Mouse (Mus musculus): ENCODE measurements at regions not wholly inside any gene's neighbourhood (a gene's known extent, or its start where the extent isn't known, plus 50 kb on each side); places are given as distances from the start of the nearest gene placed in this dataset.

DNA sequence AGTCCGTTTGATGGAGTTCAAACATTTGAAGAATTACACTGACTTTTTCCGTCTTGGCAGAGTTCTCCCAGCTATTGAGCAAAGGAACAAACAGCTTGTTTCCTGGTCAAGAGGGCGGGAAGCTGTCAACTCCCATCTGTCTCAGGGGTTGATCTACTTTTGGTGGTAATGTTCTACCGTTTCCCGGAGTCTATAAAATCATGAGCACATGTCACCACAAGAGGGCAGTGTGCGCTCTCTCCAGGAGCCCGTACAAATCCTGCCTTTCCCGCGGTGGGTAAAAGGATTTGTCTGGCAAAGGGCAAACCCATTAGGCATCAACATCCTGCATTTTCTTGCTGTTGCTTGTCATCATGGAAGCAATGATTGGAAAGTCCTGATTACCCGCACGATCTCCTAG, 106.1 kb upstream of the Zfp64 start:
- Histone ChIP-seq H3K9me3 (replicated peaks) (peaks cover 90% of the 10 kb centered on the region), H3K4me1 (ENCODE audit: insufficient read depth, low read depth, low read length) (no peaks in the 10 kb centered on the region), H3K36me3 (replicated peaks) (no peaks in the 10 kb centered on the region), H3K4me3 (ENCODE audit: low read depth, low read length) (no peak overlapping the region), H3K27me3 (ENCODE audit: insufficient read depth, low read length) (no peaks in the 10 kb centered on the region)
- DNase-seq (ENCODE audit: low spot score) (no peak), ATAC-seq (ENCODE audit: extremely low read depth, insufficient number of reproducible peaks, low FRiP score, poor library complexity, severe bottlenecking) (no peak)
- no peak for TF ChIP-seq GATA2 (IDR thresholded peaks at IDR 0.05; ENCODE audit: borderline replicate concordance, low read depth, low read length)
- TF ChIP-seq TAL1 (conservative IDR thresholded peaks at IDR 0.05; ENCODE audit: low read depth, low read length), result no peak
- no peak for TF ChIP-seq GATA1 (IDR thresholded peaks at IDR 0.05; ENCODE audit: borderline replicate concordance, low read length)
- no peak for TF ChIP-seq POLR2AphosphoS5 (IDR thresholded peaks at IDR 0.05; ENCODE audit: insufficient replicate concordance, low read depth, low read length)
- no peak for TF ChIP-seq CTCF (IDR thresholded peaks at IDR 0.05; ENCODE audit: low read depth, low read length)

GRCm38 (mm10) chr2:169060495-169060894, 105.1 kb upstream of the Zfp64 start:
- H3K4me3 ChIP-seq (ENCODE audit: low read depth, low read length), result no peak overlapping the region
- H3K4me1 ChIP-seq (ENCODE audit: insufficient read depth, low read depth, low read length), result no peaks in the 10 kb centered on the region
- peaks cover 90% of the 10 kb centered on the region for H3K9me3 ChIP-seq (replicated peaks)
- no peaks in the 10 kb centered on the region for H3K27me3 ChIP-seq (ENCODE audit: insufficient read depth, low read length)
- ATAC-seq (ENCODE audit: extremely low read depth, insufficient number of reproducible peaks, low FRiP score, poor library complexity, severe bottlenecking) (no peak), DNase-seq (ENCODE audit: low spot score) (no peak)
- H3K36me3 ChIP-seq (replicated peaks), result no peaks in the 10 kb centered on the region
- no peak for TF ChIP-seq TAL1 (conservative IDR thresholded peaks at IDR 0.05; ENCODE audit: low read depth, low read length)
- no peak for TF ChIP-seq POLR2AphosphoS5 (IDR thresholded peaks at IDR 0.05; ENCODE audit: insufficient replicate concordance, low read depth, low read length)
- no peak for TF ChIP-seq GATA2 (IDR thresholded peaks at IDR 0.05; ENCODE audit: borderline replicate concordance, low read depth, low read length)

- H3K27me3 ChIP-seq (ENCODE audit: insufficient read depth, low read length), result no peaks in the 10 kb centered on the region
- peaks cover 81% of the 10 kb centered on the region for H3K9me3 ChIP-seq (replicated peaks)
- no peak for ATAC-seq (ENCODE audit: extremely low read depth, insufficient number of reproducible peaks, low FRiP score, poor library complexity, severe bottlenecking)
- H3K4me1 ChIP-seq (ENCODE audit: insufficient read depth, low read depth, low read length), result no peaks in the 10 kb centered on the region
- H3K36me3 ChIP-seq (replicated peaks), result no peaks in the 10 kb centered on the region
- H3K4me3 ChIP-seq (ENCODE audit: low read depth, low read length), result no peak overlapping the region
- no peak for DNase-seq (ENCODE audit: low spot score)
- TF ChIP-seq POLR2AphosphoS5 (IDR thresholded peaks at IDR 0.05; ENCODE audit: insufficient replicate concordance, low read depth, low read length) (no peak), CTCF (IDR thresholded peaks at IDR 0.05; ENCODE audit: low read depth, low read length) (0 out of 2 replicates have a peak, but pooled peaks have one; percentile 9)
Observed at GRCm38 (mm10) chr2:169057831-169058230, 102.4 kb upstream of the Zfp64 start.

DNA sequence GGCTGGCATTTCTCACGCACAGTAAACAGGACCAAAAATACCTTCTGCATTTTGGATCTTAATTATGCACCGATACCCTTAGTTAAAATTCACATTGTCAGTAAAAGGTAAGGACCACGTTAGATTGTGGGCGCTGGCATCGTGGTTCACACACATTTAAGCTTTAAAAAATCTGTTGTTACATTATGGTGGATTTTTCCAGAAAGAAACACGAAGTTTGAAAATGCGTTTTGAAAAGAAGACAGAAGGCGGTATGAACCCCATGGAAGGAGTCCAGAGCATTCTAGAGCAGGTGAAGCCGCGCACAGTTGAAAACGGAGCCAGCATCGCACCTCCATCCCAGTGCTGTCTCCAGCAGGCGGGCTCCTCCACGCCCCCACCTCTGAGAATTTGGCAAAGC, 94.6 kb upstream of the Zfp64 start:
- no peak for DNase-seq (ENCODE audit: low spot score)
- Histone ChIP-seq H3K4me3 (ENCODE audit: low read depth, low read length) (no peak overlapping the region), H3K4me1 (ENCODE audit: insufficient read depth, low read depth, low read length) (no peaks in the 10 kb centered on the region), H3K36me3 (replicated peaks) (no peaks in the 10 kb centered on the region), H3K27me3 (ENCODE audit: insufficient read depth, low read length) (no peaks in the 10 kb centered on the region), H3K9me3 (replicated peaks) (peaks cover 70% of the 10 kb centered on the region)
- TF ChIP-seq TAL1 (conservative IDR thresholded peaks at IDR 0.05; ENCODE audit: low read depth, low read length), result no peak
- TF ChIP-seq GATA1 (IDR thresholded peaks at IDR 0.05; ENCODE audit: borderline replicate concordance, low read length), result no peak
- no peak for TF ChIP-seq GATA2 (IDR thresholded peaks at IDR 0.05; ENCODE audit: borderline replicate concordance, low read depth, low read length)
- TF ChIP-seq POLR2AphosphoS5 (IDR thresholded peaks at IDR 0.05; ENCODE audit: insufficient replicate concordance, low read depth, low read length), result no peak
- ATAC-seq (ENCODE audit: extremely low read depth, insufficient number of reproducible peaks, low FRiP score, poor library complexity, severe bottlenecking), result no peak

DNA sequence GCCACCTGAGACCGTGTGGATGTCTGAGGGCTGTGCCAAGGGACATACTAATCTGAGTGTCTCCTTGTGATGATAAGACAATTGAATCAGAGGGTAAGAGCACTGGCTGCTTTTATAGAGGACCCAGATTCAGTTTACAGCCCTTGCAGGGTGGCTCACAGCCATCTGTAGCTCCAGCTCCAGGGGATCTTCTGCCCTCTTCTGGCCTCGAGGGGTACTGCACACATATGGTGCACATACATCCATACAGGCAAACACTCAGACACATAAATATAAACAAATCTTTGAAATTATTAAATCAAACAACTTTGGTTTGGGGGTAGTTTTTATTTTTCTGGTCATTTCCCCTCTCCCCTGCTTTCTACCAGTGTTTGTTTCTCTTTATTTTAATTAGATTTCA, 86.4 kb upstream of the Zfp64 start:
- Histone ChIP-seq H3K4me1 (ENCODE audit: insufficient read depth, low read depth, low read length) (no peaks in the 10 kb centered on the region), H3K36me3 (replicated peaks) (no peaks in the 10 kb centered on the region), H3K9me3 (replicated peaks) (peaks cover 56% of the 10 kb centered on the region), H3K27me3 (ENCODE audit: insufficient read depth, low read length) (no peaks in the 10 kb centered on the region), H3K4me3 (ENCODE audit: low read depth, low read length) (no peak overlapping the region)
- no peak for TF ChIP-seq POLR2AphosphoS5 (IDR thresholded peaks at IDR 0.05; ENCODE audit: insufficient replicate concordance, low read depth, low read length)
- TF ChIP-seq TAL1 (conservative IDR thresholded peaks at IDR 0.05; ENCODE audit: low read depth, low read length), result no peak
- no peak for TF ChIP-seq CTCF (IDR thresholded peaks at IDR 0.05; ENCODE audit: low read depth, low read length)
- TF ChIP-seq GATA2 (IDR thresholded peaks at IDR 0.05; ENCODE audit: borderline replicate concordance, low read depth, low read length), result no peak
- TF ChIP-seq GATA1 (IDR thresholded peaks at IDR 0.05; ENCODE audit: borderline replicate concordance, low read length), result no peak
- ATAC-seq (ENCODE audit: extremely low read depth, insufficient number of reproducible peaks, low FRiP score, poor library complexity, severe bottlenecking) (no peak), DNase-seq (ENCODE audit: low spot score) (no peak)

DNA sequence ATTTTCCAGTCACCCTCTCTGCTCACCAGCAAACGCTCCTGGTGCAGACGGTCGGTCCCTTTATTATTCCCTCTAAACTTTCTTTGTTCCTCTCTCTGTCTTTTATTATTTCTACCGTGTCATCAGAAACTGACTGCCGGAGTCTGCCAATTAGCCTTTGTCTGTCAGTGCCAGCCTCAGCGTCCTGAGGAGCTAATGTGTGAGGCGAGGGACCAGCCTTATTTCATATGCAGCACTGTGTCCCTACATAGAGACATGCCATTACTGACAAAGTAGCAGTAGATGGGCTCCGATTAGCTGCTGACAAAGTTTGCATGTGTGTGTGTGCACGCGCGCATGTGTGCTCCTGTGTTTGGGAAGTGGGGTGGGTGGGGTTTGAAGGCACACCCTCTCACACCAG, 82.6 kb upstream of the Zfp64 start:
- Histone ChIP-seq H3K9me3 (replicated peaks) (peaks cover 66% of the 10 kb centered on the region), H3K4me1 (ENCODE audit: insufficient read depth, low read depth, low read length) (no peaks in the 10 kb centered on the region), H3K36me3 (replicated peaks) (no peaks in the 10 kb centered on the region), H3K27me3 (ENCODE audit: insufficient read depth, low read length) (no peaks in the 10 kb centered on the region), H3K4me3 (ENCODE audit: low read depth, low read length) (no peak overlapping the region)
- ATAC-seq (ENCODE audit: extremely low read depth, insufficient number of reproducible peaks, low FRiP score, poor library complexity, severe bottlenecking) (no peak), DNase-seq (ENCODE audit: low spot score) (no peak)
- no peak for TF ChIP-seq GATA1 (IDR thresholded peaks at IDR 0.05; ENCODE audit: borderline replicate concordance, low read length)
- no peak for TF ChIP-seq POLR2AphosphoS5 (IDR thresholded peaks at IDR 0.05; ENCODE audit: insufficient replicate concordance, low read depth, low read length)
- TF ChIP-seq TAL1 (conservative IDR thresholded peaks at IDR 0.05; ENCODE audit: low read depth, low read length), result no peak
- TF ChIP-seq GATA2 (IDR thresholded peaks at IDR 0.05; ENCODE audit: borderline replicate concordance, low read depth, low read length), result no peak
- no peak for TF ChIP-seq CTCF (IDR thresholded peaks at IDR 0.05; ENCODE audit: low read depth, low read length)

DNA sequence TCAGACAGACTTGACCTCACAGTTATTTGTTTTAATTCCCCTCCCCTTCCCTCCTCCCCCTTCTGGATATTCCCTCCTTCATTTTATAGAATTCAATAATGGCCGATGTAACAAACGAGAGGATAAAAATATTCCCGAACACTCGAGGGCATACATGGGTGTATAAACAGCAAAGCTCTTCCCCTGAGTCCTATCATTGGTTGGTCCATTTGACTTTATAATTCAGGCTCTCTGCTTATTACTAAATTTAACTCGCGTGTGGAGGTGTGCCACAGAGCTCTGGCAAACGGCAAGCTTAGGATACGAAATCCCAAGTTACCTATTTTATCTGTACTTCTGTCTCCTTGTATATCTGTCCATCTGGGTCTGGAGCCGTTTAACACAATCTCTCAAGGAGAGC, 82.1 kb upstream of the Zfp64 start:
- H3K4me3 ChIP-seq (ENCODE audit: low read depth, low read length), result no peak overlapping the region
- no peaks in the 10 kb centered on the region for H3K27me3 ChIP-seq (ENCODE audit: insufficient read depth, low read length)
- ATAC-seq (ENCODE audit: extremely low read depth, insufficient number of reproducible peaks, low FRiP score, poor library complexity, severe bottlenecking) (no peak), DNase-seq (ENCODE audit: low spot score) (no peak)
- H3K9me3 ChIP-seq (replicated peaks), result peaks cover 68% of the 10 kb centered on the region
- no peaks in the 10 kb centered on the region for H3K36me3 ChIP-seq (replicated peaks)
- TF ChIP-seq GATA1 (IDR thresholded peaks at IDR 0.05; ENCODE audit: borderline replicate concordance, low read length) (no peak), CTCF (IDR thresholded peaks at IDR 0.05; ENCODE audit: low read depth, low read length) (no peak)
- H3K4me1 ChIP-seq (ENCODE audit: insufficient read depth, low read depth, low read length), result no peaks in the 10 kb centered on the region
